Mouse (Mus musculus): ENCODE measurements around the gene Kcnk5. TPM values are rescaled to one million over a fixed set of nuclear protein-coding genes. Genes with fewer than 3 reads are reported as not detected.

The Kcnk5 gene
- polyA plus RNA-seq, 1 experiment: 48.0 TPM

DNA sequence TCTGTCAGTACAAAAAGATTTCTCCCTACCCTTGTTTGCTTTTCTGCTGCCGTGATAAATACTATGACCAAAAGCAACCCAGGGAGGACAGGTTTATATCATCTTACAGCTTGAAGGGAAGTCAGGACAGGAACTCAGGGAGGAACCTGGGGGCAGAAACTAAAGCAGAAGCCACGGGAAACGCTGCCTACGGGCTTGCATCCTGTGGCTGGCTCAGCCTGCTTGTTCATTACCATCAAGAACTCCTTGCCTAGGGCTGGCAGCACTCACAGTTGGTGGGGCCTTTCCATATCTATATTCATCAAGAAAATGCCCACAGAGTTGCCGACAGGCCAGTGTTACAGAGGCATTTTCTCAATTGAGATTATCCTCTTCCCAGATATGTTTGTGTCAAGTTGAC is 34.2 kb upstream of the Kcnk5 start:
- 56% methylated on average over 5 of the region's 5 CpGs for WGBS
- no peak for TF ChIP-seq CTCF (IDR thresholded peaks at IDR 0.05; ENCODE audit: extremely low read depth, insufficient read length, insufficient replicate concordance, low read depth, low read length)
- TF ChIP-seq POLR2A (IDR thresholded peaks at IDR 0.05; ENCODE audit: low read depth, low read length): no peak

DNA sequence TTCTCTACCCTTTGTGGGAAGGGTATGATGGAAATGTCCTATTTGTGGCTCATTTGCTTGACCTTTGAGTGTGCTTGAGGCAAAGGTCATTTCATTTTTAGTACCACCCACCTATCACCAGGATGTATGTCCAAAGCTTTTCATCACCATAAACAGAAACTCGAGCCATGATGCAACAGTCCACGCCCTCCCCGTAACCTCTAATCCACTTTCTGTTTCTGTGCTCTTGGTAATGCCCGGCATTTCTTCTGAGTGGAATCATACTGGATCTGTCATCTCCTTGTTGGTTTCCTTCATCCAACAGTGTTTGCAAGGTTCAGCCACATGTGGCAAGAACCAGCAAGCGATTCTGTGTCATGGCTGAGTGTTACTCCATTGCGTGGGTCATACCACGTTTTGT is 32.5 kb upstream of the Kcnk5 start:
- TF ChIP-seq POLR2A (IDR thresholded peaks at IDR 0.05; ENCODE audit: low read depth, low read length) (no peak), CTCF (IDR thresholded peaks at IDR 0.05; ENCODE audit: extremely low read depth, insufficient read length, insufficient replicate concordance, low read depth, low read length) (no peak)

More for the DNA sequence above, 34.2 kb upstream of the Kcnk5 start:
- H3K4me1 ChIP-seq (ENCODE audit: control insufficient read depth, insufficient read depth, insufficient read length, low read length): peaks cover 10% of the 10 kb centered on the region; the same call in 1 of the 2 replicates
- H3K4me3 ChIP-seq (ENCODE audit: low read depth, low read length): no peak overlapping the region
- no peak overlapping the region for H3K27ac ChIP-seq (ENCODE audit: insufficient read depth, low read depth, low read length)
- no peaks in the 10 kb centered on the region for H3K27me3 ChIP-seq (ENCODE audit: control insufficient read depth, insufficient read depth, low read length)
- no peaks in the 10 kb centered on the region for H3K36me3 ChIP-seq (ENCODE audit: control insufficient read depth, insufficient read depth, low read length)

GRCm38 (mm10) chr14:20211754-20212601 is 30.4 kb upstream of the Kcnk5 start:
- no peak overlapping the region for H3K4me3 ChIP-seq (ENCODE audit: low read depth, low read length)
- WGBS: 71% methylated on average over 9 of the region's 9 CpGs
- no peak overlapping the region for H3K27ac ChIP-seq (ENCODE audit: insufficient read depth, low read depth, low read length)
- TF ChIP-seq CTCF (IDR thresholded peaks at IDR 0.05; ENCODE audit: extremely low read depth, insufficient read length, insufficient replicate concordance, low read depth, low read length): no peak
- no peak for TF ChIP-seq POLR2A (IDR thresholded peaks at IDR 0.05; ENCODE audit: low read depth, low read length)
- no peaks in the 10 kb centered on the region for H3K36me3 ChIP-seq (ENCODE audit: control insufficient read depth, insufficient read depth, low read length)
- peaks cover 19% of the 10 kb centered on the region; the same call in 1 of the 2 replicates for H3K4me1 ChIP-seq (ENCODE audit: control insufficient read depth, insufficient read depth, insufficient read length, low read length)
- no peaks in the 10 kb centered on the region for H3K27me3 ChIP-seq (ENCODE audit: control insufficient read depth, insufficient read depth, low read length)

More for the DNA sequence above, 32.5 kb upstream of the Kcnk5 start:
- H3K36me3 ChIP-seq (ENCODE audit: control insufficient read depth, insufficient read depth, low read length): no peaks in the 10 kb centered on the region
- peak overlapping the region; percentile 70; the same call in 1 of the 2 replicates for H3K27ac ChIP-seq (ENCODE audit: insufficient read depth, low read depth, low read length)
- H3K27me3 ChIP-seq (ENCODE audit: control insufficient read depth, insufficient read depth, low read length): no peaks in the 10 kb centered on the region
- 45% methylated on average over 7 of the region's 7 CpGs for WGBS
- H3K4me1 ChIP-seq (ENCODE audit: control insufficient read depth, insufficient read depth, insufficient read length, low read length): peaks cover 10% of the 10 kb centered on the region; the same call in 1 of the 2 replicates
- H3K4me3 ChIP-seq (ENCODE audit: low read depth, low read length): no peak overlapping the region

DNA sequence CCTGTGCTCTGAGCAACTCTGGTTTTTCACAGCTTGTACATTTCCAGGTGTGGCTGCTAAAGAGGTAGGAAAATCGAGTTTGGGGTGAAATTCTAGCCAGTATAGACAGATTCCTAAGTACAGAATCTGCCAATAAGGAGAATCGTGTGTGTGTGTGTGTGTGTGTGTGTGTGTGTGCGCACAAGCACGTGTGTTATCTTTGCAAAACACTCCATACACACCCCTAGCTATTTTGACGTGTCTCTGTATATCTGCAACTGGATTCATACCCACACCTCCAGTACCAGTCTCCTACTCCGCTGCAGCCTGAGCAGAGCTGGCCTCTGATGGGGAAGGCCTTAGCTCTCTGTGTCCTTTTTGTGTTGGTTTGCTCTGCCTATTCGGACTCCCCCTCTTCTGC is 28.3 kb upstream of the Kcnk5 start:
- 71% methylated on average over 7 of the region's 7 CpGs for WGBS
- H3K4me1 ChIP-seq (ENCODE audit: control insufficient read depth, insufficient read depth, insufficient read length, low read length): peaks cover 17% of the 10 kb centered on the region; the same call in 1 of the 2 replicates
- no peaks in the 10 kb centered on the region for H3K27me3 ChIP-seq (ENCODE audit: control insufficient read depth, insufficient read depth, low read length)
- TF ChIP-seq CTCF (IDR thresholded peaks at IDR 0.05; ENCODE audit: extremely low read depth, insufficient read length, insufficient replicate concordance, low read depth, low read length) (no peak), POLR2A (IDR thresholded peaks at IDR 0.05; ENCODE audit: low read depth, low read length) (no peak)
- no peak overlapping the region for H3K27ac ChIP-seq (ENCODE audit: insufficient read depth, low read depth, low read length)
- no peaks in the 10 kb centered on the region for H3K36me3 ChIP-seq (ENCODE audit: control insufficient read depth, insufficient read depth, low read length)
- H3K4me3 ChIP-seq (ENCODE audit: low read depth, low read length): no peak overlapping the region

DNA sequence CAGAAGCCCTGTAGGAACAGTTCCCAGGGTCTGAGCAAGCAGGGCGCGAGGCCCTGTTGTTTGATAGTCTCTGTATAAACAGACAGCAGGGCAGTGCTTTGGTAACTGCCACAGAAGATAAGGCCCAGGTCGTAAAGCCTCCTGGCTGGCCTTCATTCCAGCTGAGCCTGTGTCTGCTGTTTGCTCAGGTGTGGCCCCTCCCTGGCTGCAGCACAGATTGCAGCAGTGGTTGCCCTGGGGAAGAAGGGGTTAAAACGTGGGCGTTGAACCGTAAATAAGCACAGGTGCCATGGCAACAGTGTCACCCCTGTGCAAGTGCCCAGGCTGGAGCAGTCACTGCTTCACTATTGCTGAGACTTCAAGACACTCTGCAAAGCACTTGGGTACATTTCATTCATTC is 26.8 kb upstream of the Kcnk5 start:
- H3K4me1 ChIP-seq (ENCODE audit: control insufficient read depth, insufficient read depth, insufficient read length, low read length): peaks cover 12% of the 10 kb centered on the region; the same call in 1 of the 2 replicates
- WGBS: 10% methylated on average over 6 of the region's 6 CpGs
- H3K36me3 ChIP-seq (ENCODE audit: control insufficient read depth, insufficient read depth, low read length): no peaks in the 10 kb centered on the region
- peak overlapping the region; percentile 92 for H3K27ac ChIP-seq (ENCODE audit: insufficient read depth, low read depth, low read length)
- H3K27me3 ChIP-seq (ENCODE audit: control insufficient read depth, insufficient read depth, low read length): no peaks in the 10 kb centered on the region
- H3K4me3 ChIP-seq (ENCODE audit: low read depth, low read length): no peak overlapping the region
- TF ChIP-seq POLR2A (IDR thresholded peaks at IDR 0.05; ENCODE audit: low read depth, low read length): peak; percentile 36; the same call in 1 of the 2 replicates
- no peak for TF ChIP-seq CTCF (IDR thresholded peaks at IDR 0.05; ENCODE audit: extremely low read depth, insufficient read length, insufficient replicate concordance, low read depth, low read length)

DNA sequence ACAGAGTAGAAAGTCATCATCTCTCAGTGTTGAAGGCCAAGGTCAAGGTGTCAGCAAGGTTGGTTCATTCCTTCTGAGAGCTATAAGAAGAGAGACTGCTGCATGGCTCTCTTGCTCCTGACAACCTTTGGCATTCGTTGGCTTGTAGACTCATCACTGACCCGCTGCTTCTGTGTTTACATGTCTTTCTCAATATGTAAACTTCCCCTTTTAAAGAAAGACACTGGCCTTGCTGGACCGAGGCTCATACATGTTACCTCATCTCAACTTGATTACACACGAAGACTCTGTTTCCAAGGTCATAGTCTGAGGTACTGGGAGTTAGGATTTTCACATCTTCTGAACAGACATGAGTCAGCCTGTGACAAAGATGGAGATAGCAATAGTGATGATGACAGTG is 24.1 kb upstream of the Kcnk5 start:
- H3K4me1 ChIP-seq (ENCODE audit: control insufficient read depth, insufficient read depth, insufficient read length, low read length): peaks cover 12% of the 10 kb centered on the region; the same call in 1 of the 2 replicates
- H3K4me3 ChIP-seq (ENCODE audit: low read depth, low read length): no peak overlapping the region
- H3K36me3 ChIP-seq (ENCODE audit: control insufficient read depth, insufficient read depth, low read length): no peaks in the 10 kb centered on the region
- no peak overlapping the region for H3K27ac ChIP-seq (ENCODE audit: insufficient read depth, low read depth, low read length)
- 78% methylated on average over 4 of the region's 4 CpGs for WGBS
- TF ChIP-seq CTCF (IDR thresholded peaks at IDR 0.05; ENCODE audit: extremely low read depth, insufficient read length, insufficient replicate concordance, low read depth, low read length) (no peak), POLR2A (IDR thresholded peaks at IDR 0.05; ENCODE audit: low read depth, low read length) (no peak)
- no peaks in the 10 kb centered on the region for H3K27me3 ChIP-seq (ENCODE audit: control insufficient read depth, insufficient read depth, low read length)

GRCm38 (mm10) chr14:20203301-20203700 is 21.7 kb upstream of the Kcnk5 start:
- peaks cover 8% of the 10 kb centered on the region; the same call in 1 of the 2 replicates for H3K4me1 ChIP-seq (ENCODE audit: control insufficient read depth, insufficient read depth, insufficient read length, low read length)
- TF ChIP-seq CTCF (IDR thresholded peaks at IDR 0.05; ENCODE audit: extremely low read depth, insufficient read length, insufficient replicate concordance, low read depth, low read length): no peak
- no peak for TF ChIP-seq POLR2A (IDR thresholded peaks at IDR 0.05; ENCODE audit: low read depth, low read length)
- no peak overlapping the region for H3K4me3 ChIP-seq (ENCODE audit: low read depth, low read length)
- no peaks in the 10 kb centered on the region for H3K36me3 ChIP-seq (ENCODE audit: control insufficient read depth, insufficient read depth, low read length)
- WGBS: 56% methylated on average over 4 of the region's 4 CpGs
- no peak overlapping the region for H3K27ac ChIP-seq (ENCODE audit: insufficient read depth, low read depth, low read length)
- no peaks in the 10 kb centered on the region for H3K27me3 ChIP-seq (ENCODE audit: control insufficient read depth, insufficient read depth, low read length)

Data from small intestine, adult 2 months (tissue).